Mouse (Mus musculus) skeletal muscle tissue, postnatal 0 days (tissue): Measurements from ENCODE around the gene Lman2l. TPM values are rescaled to one million over a fixed set of nuclear protein-coding genes. Genes with fewer than 3 reads are reported as not detected.

Source experiments
- polyA plus RNA-seq: library from polyadenylated mRNA; unstranded; fragments of >200 nt; fragmentation: Nextera tagmentation; extraction: Ambion mirVana; gene quantifications from 2 replicates; pipeline ENCODE4 v1.2.1, GENCODE M21; 2015

Gene Lman2l
- 26.3 and 27.8 TPM in 2 replicates for polyA plus RNA-seq

DNA sequence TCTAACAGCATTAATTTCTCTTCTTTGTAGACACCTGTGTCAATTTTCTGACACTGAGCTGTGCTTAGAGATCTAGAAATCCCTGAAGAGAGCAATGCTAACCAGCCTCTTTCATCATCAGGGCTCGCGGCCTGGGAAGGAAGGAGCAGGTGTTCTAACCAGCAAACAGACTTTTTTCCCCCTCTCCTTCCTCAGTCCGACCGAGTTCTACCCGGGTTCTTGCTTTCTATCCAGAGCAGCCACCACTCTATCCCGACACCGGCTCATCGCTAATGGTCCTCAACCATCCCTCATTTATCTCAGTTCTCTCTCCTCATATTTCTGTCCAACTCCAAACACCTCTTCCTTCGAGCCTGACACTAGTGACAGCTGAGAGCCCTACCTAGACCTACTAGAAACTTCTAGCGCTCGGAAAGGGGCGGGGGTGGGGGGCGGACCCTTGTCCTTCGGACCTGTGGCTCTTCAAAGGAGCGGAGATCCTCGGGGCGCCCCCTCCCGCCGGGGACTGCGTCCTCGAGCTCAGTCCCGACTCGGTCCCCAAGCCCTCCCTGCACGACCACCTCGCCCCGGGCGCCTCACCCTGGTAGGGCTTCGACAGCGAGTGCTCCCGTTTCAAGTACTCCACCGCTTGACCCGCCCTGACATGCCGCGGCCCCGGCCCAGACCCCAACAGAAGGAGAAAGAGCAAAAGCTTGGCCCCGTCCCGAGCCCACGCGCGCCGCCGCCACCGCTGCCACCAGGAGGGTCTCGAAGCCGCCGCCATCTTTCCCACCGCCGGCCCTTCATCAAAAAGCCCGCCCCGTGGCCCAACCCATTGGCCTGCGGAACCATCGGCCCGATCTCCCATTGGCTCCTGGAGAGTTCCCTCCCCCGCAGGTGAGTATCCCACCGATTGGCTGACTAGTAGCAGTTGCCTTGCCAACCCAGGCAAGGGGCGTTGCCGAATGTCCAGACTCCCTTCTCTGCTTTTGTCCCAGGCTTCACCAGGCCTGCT, at the start of gene Lman2l:
Gene Lman2l, minus strand, starts transcription at position 801 of the 994 bp plus-strand sequence.

DNA sequence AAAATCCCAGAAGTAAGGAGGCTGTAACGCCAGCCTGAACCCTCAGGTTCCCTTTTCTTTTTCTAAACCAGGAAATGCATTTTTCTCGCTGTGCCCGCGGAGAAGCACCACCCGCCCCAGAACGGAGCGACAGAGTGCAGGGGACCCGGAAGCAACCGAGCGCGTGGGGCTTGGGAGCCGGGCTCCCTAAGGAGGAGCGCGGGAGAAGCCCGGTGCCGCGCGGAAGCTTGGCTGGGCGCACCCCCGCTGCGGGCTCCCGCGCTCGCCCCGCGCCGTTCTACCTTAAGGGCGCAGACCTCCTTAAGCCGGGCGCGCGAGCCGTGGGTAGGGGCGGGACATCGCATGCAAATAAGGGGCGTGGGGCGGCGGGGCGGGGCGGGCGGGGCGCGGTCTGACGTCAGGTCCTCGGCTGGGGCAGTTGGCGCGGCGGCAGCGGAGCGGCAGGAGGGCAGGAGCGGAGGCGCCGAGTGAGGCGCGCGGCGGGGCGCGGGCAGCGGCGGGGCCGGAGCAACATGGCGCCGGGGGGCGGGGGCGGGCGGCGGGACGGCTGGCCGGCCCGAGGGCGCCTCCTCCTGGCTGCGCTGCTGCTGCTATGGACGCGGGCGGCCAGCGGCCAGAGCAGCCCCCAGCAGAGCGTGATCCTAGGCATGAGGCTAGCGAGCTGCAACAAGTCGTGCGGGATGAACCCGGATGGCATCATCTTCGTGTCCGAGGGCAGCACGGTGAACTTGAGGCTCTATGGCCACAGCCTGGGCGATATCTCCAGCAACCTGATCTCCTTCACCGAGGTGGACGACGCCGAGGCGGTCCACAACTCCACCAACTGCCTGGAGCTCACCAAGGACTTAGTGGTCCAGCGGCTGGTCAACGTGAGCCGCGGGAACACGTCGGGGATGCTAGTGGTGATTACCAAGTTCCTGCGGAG, 26.4 kb upstream of the Lman2l start, which contains the start of gene Cnnm4:
Gene Cnnm4, plus strand, starts transcription at position 440 of the 925 bp plus-strand sequence.

DNA sequence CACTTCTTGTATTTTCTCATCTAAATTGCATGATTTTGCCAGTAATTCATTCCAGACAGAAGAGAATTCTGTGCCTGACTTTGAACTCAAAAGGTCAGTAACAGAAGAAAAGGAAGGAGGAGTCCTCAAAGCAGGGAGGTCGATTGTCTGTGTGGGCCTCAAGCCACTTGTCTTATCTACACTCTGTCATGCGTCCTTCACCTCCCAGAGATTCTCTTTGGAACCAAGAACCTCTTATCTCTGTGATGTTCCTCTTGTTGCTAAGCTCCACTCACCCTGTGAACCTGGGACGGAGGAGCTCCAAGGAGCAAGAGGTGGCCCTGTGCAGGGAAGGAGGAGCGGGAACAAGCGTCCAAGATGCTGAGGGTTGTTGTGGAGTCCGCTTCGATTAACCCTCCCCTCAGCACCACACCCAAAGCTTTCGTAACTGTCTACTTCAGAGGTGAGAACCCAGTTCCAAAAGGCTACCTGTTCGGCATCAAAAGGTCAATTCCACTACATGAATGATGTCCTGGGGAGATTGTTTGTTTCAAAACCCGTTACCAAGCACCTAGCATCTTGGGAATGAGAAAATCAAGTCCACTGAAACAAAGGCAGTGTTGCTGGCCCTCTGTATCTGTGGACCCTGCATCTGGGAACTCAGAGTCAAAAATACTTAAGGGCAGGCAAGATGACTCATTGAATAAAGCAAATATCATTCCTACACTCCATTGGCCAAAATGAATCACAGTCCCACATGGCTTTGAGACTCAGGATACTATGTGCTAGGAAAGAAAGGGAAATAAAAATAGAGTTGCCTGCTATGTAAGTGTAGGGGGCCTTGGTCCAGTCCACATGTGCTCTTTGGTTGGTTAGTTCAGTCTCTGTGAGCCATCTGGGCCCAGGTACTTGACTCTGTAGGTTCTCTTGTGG, 72.9 kb downstream of the Lman2l start, which contains the start of gene Fer1l5:
Gene Fer1l5, plus strand, starts transcription at position 358 of the 912 bp plus-strand sequence.

Other genes starting within 250 kb of the Lman2l start
- 15.9 and 17.4 TPM in 2 replicates for gene Uggt1, start 200.6 kb downstream of the Lman2l start, polyA plus RNA-seq
- 1.8 and 2.1 TPM in 2 replicates for gene Neurl3, start 170.6 kb downstream of the Lman2l start, polyA plus RNA-seq
- 13.8 and 16.1 TPM in 2 replicates for gene Arid5a, start 137.5 kb downstream of the Lman2l start, polyA plus RNA-seq
- gene Kansl3, start 76.1 kb downstream of the Lman2l start, polyA plus RNA-seq: 20.3 and 23.6 TPM in 2 replicates
- gene Fer1l5, start 73.0 kb downstream of the Lman2l start, polyA plus RNA-seq: 0.17 and 0.38 TPM in 2 replicates
- 5.9 TPM in 2 replicates for gene Cnnm4, start 26.3 kb upstream of the Lman2l start, polyA plus RNA-seq
- 2.1 and 2.7 TPM in 2 replicates for gene Cnnm3, start 66.6 kb upstream of the Lman2l start, polyA plus RNA-seq
- 53.8 and 60.7 TPM in 2 replicates for gene Ankrd23, start 91.6 kb upstream of the Lman2l start, polyA plus RNA-seq
- 0.28 and 0.54 TPM in 2 replicates for gene Gm42417, start 94.2 kb upstream of the Lman2l start, polyA plus RNA-seq
- 18.4 and 19.7 TPM in 2 replicates for gene Ankrd39, start 102.2 kb upstream of the Lman2l start, polyA plus RNA-seq
- gene Sema4c, start 113.1 kb upstream of the Lman2l start, polyA plus RNA-seq: 5.3 and 6.3 TPM in 2 replicates
- gene Fam178b, start 237.9 kb upstream of the Lman2l start, polyA plus RNA-seq: 0.68 and 0.78 TPM in 2 replicates
- 1,173 and 1,270 TPM in 2 replicates for gene Cox5b, start 246.2 kb upstream of the Lman2l start, polyA plus RNA-seq